Mouse (Mus musculus) brown adipose tissue, adult 24 weeks (tissue): ENCODE results near the gene Qpct. TPM values are rescaled to one million over a fixed set of nuclear protein-coding genes. Genes with fewer than 3 reads are reported as not detected.
A peak's percentile ranks its signal among the peaks of the same experiment; 100 is the strongest.

Experiments used
- H3K27ac ChIP-seq: fragments of 200-500 bp; replicated peaks from 2 replicates; pipeline ENCODE4 v1.5.1; 2012; ENCODE audit warnings: low read depth, mild to moderate bottlenecking, low read length
- H3K4me1 ChIP-seq: fragments of 200-500 bp; 2 replicates; pipeline ENCODE4 v1.6.1; 2012; ENCODE audit warnings: low read length, mixed read lengths; ENCODE audit not compliant: control insufficient read depth, insufficient read depth, insufficient read length
- H3K4me3 ChIP-seq: fragments of 200-500 bp; 2 replicates; pipeline ENCODE4 v1.5.1; 2012; ENCODE audit warnings: low read depth, mild to moderate bottlenecking, low read length, moderate library complexity; ENCODE audit not compliant: insufficient read depth
- polyA plus RNA-seq: library from polyadenylated mRNA; stranded (reverse); fragments of >200 nt; gene quantifications from 2 replicates; pipeline ENCODE4 v1.2.4, GENCODE M21; 2012; ENCODE audit not compliant: missing spikeins, insufficient read depth, insufficient read length

Gene Qpct
- polyA plus RNA-seq, 1 experiment: 4.0 TPM

DNA sequence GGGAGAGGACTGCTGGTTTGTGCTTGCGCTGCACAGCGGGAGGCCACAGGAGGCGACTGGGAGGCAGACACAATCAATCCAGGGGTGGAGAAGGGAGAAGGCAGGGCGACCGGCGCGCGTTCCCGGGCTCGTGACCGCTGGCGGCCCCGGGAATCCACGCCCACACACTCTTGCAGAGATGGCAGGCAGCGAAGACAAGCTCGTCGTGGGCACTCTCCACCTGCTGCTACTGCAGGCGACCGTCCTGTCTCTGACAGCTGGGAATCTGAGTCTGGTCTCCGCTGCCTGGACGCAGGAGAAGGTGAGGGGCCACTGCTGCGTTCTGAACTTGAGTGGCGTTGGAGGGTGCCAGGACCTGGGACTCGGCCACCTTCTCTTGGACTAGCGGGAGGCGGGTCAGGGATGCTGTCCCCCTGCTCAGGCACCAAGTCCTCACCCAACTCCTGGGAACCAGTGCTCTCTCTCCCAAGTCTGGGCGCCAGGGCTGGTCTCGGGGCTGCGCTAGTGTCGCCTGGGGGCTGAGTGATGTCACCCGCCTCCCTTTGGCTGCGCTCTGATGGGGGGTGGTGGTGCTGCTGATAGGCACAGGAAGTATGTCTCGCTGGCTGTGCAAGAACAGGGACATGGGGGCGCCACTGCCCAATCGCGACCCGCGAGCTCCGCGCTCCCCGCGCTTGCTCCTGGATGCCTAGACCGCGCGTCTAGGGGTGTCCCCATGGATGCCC is 544 bp downstream of the Qpct start:
- peak overlapping the region; percentile 43 for H3K4me3 ChIP-seq
- no peaks in the 10 kb centered on the region for H3K4me1 ChIP-seq
- no peak overlapping the region for H3K27ac ChIP-seq

DNA sequence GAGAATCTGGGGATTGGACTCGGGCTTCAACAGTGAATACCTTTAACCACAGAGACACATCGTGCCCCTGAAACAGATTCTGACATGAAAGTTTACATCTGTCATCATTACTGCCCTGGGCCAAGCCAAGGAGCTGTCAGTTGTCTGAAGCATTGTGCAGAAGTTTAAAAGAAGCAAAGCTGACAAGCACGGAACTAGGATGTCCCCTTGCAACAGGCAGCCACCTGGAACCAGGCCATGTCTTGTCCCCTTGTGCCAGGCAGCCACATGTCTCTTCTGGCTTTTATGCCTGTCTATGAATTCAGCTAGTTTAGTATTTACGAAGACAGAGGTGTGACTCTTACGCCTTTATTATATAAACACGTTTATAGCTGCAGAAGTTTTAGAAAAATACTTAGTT is 6.6 kb downstream of the Qpct start:
- Histone ChIP-seq H3K27ac (no peak overlapping the region), H3K4me3 (no peak overlapping the region), H3K4me1 (no peaks in the 10 kb centered on the region)

DNA sequence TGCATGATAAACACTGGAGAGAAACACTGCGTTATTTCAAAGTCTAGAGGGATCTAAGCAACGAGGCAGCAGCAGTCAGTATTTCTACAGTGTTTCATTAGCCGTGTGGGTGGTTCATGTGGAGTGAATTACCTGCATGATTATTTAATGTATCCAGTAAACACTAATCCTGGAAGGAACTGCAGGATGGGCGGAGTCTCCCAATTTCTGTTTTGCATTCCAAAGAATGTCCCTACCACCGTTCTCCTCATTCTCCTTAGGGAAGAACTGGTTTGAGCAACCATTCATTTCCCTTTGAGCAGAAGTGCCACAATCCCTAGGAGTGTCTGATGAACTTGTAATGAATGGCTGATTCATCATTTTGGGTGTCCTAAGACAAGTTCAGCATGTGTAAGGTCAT is 8.5 kb downstream of the Qpct start:
- no peak overlapping the region for H3K4me3 ChIP-seq
- no peaks in the 10 kb centered on the region for H3K4me1 ChIP-seq
- H3K27ac ChIP-seq: no peak overlapping the region

DNA sequence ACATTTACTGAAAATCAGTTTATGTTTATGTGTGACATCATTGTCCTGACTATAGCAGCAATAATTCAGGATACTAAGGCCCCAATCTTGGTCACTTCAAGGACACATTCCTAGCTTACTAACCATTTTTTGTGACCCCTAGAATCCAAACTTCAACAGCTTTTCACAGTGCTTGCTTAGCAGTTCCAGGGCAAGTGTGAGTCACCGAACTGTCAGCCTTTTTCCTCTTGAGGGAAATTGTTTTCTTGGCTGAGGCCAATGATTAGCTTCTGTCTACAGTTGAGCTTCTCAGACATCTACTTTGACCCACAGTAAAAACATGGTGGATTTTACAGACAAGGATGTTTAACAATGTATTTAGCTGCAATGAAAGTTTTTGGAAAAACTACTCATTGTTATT is 12.5 kb downstream of the Qpct start:
- Histone ChIP-seq H3K4me1 (no peaks in the 10 kb centered on the region), H3K27ac (no peak overlapping the region), H3K4me3 (no peak overlapping the region)

DNA sequence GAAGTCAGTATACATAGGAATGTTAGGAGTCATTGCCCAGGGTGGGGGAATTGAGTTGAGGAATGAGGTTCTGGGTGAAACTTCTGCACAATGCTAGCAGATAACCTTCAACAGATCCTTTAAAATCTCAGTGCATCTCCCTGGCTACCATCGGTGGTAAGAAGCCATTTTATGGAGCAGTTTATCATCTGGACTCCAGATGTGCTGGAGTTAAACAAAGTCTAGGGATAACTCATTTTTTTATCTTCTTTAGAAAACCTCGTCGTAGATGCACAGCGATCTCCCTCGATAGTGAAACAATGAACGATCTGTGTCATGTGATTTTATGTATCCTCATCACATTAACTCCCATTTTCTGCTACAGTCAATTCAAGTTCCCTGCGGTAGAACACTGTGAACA is 16.9 kb downstream of the Qpct start:
- no peak overlapping the region for H3K4me3 ChIP-seq
- no peaks in the 10 kb centered on the region for H3K4me1 ChIP-seq
- no peak overlapping the region for H3K27ac ChIP-seq

DNA sequence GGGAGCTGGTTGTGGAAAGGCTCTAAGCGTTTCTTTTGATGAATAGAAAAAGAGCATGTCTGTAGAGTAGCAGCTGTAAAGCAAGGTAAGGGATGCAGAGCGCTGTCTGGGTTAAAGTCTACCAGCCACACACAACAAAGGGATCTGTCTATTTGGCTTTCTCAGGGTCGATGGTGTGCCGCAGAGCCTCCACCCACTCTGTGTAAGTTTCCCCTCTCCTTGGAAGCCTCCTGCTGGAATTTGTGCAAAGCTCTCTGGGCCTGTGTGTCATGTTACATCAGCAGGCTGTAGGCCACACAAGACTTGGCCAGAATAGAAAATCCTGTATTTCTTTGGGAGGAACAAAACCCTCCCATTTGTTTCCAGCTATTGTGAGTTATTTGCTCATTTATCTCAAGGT is 17.3 kb downstream of the Qpct start:
- Histone ChIP-seq H3K4me3 (no peak overlapping the region), H3K27ac (no peak overlapping the region), H3K4me1 (no peaks in the 10 kb centered on the region)

DNA sequence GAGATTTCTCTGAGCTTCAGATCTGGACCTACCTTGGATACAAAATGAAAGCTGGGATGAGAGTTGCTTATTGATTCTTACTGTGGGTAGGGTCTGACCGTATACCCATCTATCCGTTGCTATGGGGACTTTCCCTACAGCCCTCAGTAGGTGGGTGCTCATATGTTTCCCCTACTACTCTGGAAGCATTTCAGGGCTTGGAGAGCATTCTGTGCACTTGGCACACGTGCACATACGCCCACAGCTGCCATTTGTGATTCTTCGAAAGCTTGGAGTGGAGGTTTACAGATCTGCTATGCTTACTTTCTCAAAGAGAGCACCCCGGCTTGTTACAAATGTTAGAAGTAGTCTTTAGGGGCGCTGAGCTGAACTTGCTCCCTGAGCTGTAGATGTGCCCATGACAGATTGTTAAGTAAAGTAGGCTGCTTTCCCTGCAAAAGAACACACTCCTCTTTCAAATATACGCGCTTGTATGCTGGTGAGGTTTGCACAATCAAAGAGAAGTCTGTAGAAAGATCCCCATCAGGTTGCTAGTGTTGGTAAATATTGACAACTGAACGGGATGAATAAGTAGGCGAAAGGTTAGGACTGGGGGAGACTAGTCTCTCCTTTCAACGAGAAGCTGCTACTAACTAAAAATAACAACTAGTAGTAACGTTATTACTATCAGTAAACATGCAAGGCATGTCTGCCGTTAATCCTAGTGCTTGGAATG is 18.2 kb downstream of the Qpct start:
- H3K4me3 ChIP-seq: no peak overlapping the region
- H3K27ac ChIP-seq: no peak overlapping the region
- H3K4me1 ChIP-seq: no peaks in the 10 kb centered on the region

DNA sequence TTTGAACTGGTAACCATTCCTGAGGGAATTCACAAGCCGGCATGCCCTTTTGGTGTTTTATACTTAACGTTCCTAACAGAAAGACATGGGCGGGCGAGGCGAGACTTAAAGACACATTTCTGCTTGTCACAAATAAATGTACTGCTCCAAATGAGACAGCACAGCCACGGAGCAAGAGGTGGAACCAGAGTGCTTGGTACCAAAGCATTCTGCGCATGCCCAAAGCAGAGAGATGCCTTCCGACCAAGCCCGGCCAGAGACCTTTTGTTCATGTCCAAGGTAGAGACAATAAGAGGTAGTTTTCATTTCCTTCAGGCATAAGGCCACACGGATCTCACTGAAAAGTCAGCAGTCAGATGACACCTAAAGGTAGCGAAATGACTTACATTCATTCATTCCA is 20.2 kb downstream of the Qpct start:
- H3K4me3 ChIP-seq: no peak overlapping the region
- no peak overlapping the region for H3K27ac ChIP-seq
- no peaks in the 10 kb centered on the region for H3K4me1 ChIP-seq

DNA sequence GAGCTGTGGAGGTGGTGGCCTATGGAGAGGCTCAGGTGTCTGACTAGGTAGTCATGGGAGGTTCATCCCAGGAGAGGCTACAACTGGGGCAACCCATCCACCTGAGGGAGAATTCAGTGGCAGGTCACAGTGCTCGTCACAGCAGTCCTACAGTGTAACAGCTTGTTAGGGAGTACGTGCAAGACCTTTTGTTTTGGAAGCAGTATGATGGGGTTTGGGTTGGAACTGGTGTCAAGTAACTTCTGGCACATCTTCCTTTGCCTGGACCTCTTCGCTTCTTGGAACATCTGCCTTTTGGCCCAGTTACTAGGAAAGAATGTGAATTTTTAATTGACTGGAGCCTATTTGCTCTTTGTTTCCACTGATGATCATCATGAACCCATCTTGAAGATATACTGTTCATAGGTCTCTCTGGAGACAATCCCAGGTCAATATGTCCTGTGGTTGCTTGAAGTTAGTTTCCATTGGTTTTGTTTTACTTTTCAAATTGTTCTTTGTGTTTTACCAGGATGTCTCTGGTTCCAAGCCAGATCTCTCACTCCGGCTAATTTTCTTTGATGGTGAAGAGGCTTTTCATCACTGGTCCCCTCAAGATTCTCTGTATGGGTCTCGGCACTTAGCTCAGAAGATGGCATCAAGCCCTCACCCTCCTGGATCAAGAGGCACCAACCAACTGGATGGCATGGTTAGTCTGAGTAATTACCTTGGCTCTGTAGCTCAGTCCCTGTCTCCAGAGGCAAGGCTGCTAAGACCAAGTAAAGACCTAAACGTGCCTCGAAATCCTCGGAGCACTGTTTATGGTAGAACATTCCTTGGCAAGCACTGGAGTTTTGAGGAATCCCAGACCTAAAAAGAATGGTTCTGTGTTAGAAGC is 25.5 kb downstream of the Qpct start:
- H3K4me1 ChIP-seq: no peaks in the 10 kb centered on the region
- H3K4me3 ChIP-seq: no peak overlapping the region

DNA sequence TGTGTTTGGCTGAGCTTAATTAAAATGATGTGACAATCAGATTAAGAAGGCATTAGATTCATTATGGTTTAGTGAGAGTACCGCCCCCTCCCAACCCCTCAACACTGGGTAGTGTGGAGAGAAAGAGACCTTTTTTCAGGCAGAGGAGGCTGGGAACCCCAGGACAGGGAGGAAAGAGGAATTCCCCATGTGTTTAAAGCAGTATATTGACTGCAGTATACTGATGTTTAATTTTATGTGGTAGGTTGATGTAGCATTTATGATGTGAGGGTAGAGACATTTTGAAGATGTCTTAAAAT is 26.1 kb downstream of the Qpct start:
- H3K4me3 ChIP-seq: no peak overlapping the region
- H3K27ac ChIP-seq: no peak overlapping the region
- no peaks in the 10 kb centered on the region for H3K4me1 ChIP-seq

More for the DNA sequence above, 25.5 kb downstream of the Qpct start:
- no peak overlapping the region for H3K27ac ChIP-seq

DNA sequence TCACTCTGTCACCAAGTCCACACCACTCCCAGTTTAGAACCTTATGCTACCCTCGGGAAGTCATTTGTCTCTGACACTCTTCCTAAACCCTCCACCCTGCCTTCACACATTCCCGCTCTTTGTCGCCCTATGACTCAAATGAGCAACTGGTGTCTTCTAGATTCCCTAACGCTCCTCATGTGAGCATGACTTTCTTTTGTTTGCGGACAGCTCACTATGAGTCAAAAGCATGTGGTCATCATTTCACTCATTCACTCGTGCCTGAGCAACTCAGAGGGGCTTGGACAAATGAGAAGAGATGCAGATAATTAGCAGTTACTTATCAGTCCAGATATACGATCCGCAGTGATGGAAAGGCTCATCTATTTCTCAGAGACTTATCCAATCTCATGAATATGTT is 26.5 kb downstream of the Qpct start:
- H3K27ac ChIP-seq: no peak overlapping the region
- H3K4me1 ChIP-seq: no peaks in the 10 kb centered on the region
- H3K4me3 ChIP-seq: no peak overlapping the region

DNA sequence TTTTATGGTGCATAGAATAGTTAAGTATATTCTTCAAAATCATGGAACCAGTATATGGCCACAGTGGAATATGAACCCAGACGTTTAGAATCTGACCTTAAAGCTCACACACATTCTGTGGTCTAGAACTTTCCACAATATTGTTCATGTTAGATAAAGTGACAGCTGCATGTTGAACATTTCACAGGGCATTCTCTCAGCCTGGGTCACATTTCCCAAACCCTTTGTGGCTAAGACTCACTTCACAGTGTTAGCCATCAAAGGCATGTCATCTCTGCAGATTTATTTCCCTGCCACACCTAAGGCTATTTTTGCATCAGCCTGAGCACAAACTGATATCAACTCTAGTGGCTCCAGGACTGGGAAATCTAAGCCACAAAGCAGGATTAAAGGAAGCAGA is 40.0 kb downstream of the Qpct start:
- no peak overlapping the region for H3K4me3 ChIP-seq
- H3K4me1 ChIP-seq: no peaks in the 10 kb centered on the region
- H3K27ac ChIP-seq: no peak overlapping the region

DNA sequence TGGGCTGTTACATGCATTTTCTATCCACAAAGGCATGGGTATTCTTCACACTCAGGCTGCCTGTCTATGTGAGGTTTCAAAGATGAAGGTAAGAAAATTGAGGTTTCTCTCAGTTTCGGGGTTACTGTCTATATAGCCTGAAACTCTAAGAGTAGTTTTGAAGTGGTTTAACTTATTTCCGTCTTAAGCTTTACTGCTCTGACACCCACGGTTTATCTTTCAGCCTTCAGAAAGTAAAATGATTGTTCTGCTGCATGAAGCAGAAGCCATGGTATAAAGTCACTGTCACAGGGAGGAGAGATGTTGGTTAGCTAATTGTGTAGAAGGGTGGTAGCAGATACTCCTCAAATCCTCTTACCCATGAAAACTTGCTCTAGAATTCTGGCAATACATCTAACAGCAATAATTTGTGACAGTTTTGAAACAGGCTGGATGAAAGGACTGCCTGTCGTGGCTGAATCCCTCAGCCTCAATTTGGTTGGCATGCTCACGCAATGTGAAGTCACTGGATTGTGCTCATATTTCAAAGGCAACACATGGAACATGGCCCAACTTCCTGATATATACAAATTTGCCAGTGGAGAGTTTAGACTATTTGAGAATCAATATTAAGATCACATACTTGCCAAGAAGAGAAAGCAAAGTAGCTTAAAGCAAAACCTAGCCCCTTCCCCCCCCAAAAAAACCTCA is 41.7 kb downstream of the Qpct start:
- Histone ChIP-seq H3K27ac (no peak overlapping the region), H3K4me3 (no peak overlapping the region)

DNA sequence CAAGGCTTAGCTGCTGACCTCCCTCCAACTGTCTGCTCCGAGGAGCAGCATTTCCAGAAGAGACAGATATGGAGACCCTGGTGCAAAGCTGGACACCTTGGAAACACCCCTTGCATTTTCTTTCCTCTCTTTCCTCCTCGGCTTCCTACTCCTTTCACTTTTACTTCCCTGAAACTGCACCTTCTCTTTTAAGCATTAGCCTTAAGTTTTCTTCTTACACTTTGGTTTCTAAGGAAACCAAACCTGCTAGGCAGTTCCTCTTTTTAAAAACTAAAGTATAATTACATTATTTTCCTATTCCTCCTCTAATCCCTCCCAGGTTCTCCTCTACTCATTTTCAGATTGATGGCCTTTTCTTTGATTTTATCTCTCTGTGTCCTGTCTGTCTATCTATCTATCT is 43.9 kb downstream of the Qpct start:
- Histone ChIP-seq H3K4me1 (no peaks in the 10 kb centered on the region; the same call in 1 of the 2 replicates), H3K27ac (no peak overlapping the region), H3K4me3 (no peak overlapping the region)

More for the DNA sequence above, 41.7 kb downstream of the Qpct start:
- no peaks in the 10 kb centered on the region for H3K4me1 ChIP-seq

DNA sequence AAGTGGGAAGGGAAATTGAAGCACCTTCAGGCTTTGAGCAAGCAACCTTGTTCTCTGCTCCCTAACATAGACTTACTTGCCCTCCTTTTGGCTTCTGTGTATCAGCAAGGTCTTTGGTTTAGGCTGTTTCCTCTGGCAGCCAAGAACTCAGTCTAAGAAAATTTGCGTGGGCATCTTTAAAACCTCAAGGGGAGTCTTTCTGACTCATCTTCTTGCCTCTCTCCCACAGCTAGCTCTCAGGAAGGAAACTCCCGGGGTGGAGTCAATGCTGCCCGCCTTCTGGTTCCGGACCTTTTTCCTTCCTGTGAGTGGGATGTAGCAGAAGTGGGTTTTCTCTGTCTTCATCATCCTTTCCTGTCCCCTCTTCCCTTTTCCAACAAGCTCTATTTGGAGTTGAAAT is 48.2 kb downstream of the Qpct start:
- Histone ChIP-seq H3K4me3 (no peak overlapping the region), H3K27ac (0 out of 2 replicates have a peak overlapping the region, but pooled peaks have one; percentile 33), H3K4me1 (no peaks in the 10 kb centered on the region; the same call in 1 of the 2 replicates)
